Mouse (Mus musculus) lung, postnatal 10 days (tissue): ENCODE data around the gene Eml3.
"Not testable (repeated sequence)": the region's sequence is repeated elsewhere in the genome, so short reads cannot be mapped to it uniquely, and the experiment has no call there.

Experiments
- DNase-seq: peaks from one replicate; pipeline ENCODE4 v3.0.0; 2021

Gene Eml3

DNA sequence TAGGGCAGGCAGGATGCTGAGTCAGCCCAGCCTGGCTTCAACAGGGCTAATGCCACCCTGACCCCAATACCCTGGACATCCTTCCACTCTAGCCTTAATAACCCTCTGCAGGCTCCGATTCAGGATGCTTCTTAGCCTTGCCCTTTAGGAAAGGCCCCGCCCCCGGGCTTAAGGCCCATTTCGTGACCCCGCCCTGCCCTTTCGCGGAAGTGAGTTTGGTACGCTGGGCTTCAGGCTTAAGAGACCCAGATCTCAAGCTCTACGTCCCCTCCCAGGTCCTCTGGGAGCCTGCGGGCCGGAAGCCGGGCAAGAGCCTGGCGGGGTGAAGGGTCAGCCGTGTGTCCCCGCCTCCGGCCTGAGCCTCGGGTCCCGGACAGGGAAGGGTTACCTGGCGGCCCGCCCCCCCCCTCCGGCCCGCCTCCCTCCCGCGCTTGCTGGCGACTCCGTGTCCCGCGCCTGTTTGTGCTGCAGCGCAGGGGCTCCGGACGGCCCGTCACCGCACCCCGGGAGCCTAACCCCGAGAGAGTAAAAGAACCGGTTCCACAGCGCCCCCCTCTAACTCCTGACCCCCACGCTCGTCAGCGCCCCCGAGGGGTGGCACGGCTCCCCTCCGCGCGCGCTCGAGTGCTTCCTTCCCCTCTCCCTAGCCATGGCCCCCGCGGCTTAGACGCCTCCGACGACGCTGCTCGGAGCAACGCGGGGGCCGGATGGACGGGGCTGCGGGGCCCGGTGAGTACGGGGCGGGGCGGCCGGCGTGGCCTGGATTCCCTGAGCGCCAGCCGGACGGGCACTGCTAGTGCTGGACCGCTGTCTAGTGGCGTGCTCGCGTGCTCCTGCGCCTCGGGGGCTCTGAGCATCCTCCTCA is at the start of gene Eml3, which contains the start of gene Rom1:
TSS of gene Eml3 (plus strand) at position 329 of the 865 bp plus-strand sequence.
TSS of gene Rom1 (minus strand) at position 133 of the 865 bp plus-strand sequence.
- DNase-seq = peak; percentile 96

GRCm38 (mm10) chr19:8880311-8881033 is 48.9 kb upstream of the Eml3 start, which contains the start of gene Uqcc3:
Gene Uqcc3 (minus strand): TSS chr19:8880923.
- peak; percentile 95 for DNase-seq

- no peak for DNase-seq
Observed at GRCm38 (mm10) chr19:8881034-8881392, 48.3 kb upstream of the Eml3 start.

DNA sequence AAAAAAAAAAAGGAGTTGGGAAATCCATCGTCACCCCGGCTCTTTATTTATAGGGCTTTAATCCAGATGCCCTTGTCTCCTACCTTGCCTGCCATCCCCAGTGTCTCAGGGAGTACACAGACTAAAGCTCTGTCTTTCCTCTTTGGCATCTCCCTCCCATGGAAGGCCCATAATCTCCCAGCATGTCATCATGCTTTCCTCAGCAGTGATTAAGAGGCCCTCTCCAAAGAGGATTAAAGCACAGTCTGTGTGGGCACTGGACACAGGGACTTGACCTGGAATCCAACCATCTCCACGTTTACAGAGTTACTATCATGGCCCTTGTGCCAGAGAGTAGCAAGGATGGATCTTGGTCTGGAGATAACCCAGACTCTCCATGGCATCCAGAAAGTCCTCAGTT is 45.7 kb upstream of the Eml3 start, which contains the start of the genes Lbhd1 and Gm49403:
TSS of gene Lbhd1 (plus strand) at position 117 of the 400 bp plus-strand sequence.
TSS of gene Gm49403 (plus strand) at position 315 of the 400 bp plus-strand sequence.
- no peak for DNase-seq

GRCm38 (mm10) chr19:8886916-8887584 is 42.3 kb upstream of the Eml3 start:
- DNase-seq = no peak

GRCm38 (mm10) chr19:8887585-8888463 is 41.5 kb upstream of the Eml3 start:
- DNase-seq = no peak

DNA sequence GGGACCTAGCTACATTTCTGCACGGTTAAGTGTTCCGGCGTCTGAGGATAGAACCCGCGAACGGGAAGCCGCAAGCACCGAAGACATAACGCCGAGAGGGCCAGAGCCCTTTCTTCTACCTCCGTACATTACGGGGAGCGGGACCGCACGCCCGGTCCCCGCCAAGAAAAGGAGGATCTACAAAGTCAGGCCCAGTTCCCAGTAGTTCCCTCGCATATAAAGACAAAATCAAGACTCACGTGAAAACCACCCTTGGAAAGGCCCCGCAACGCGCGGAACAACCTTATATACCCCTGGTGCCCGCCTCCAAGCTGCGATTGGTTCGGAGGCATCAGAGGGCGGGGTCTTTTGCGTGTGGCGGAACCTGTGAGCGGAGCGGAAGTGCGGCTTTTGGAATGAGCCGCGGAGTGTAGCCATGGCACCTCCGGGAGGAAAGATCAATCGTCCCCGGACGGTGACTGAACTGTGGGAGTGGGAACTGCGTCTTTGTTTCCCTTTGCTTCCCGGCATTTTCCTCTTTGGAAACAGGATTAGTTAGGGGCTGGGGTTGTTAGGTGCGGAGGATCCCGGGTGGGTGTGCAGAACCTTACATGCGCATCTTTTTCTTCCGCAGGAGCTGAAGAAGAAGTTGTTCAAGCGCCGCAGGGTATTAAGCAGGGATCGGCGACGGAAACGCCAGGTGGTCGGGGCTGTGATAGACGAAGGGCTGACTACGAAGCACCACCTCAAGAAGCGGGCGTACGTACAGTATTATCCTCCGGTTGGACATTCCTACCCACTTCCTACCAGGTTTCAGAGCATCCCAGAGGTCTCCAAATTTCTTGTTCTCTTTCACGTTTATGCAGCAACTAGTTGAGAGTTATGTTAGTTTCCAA is 40.6 kb upstream of the Eml3 start, which contains the start of the genes 1810009A15Rik and Gm49416:
TSS of gene 1810009A15Rik (plus strand) at position 343 of the 875 bp plus-strand sequence.
TSS of gene Gm49416 (plus strand) at position 416 of the 875 bp plus-strand sequence.
- peak; percentile 98 for DNase-seq

GRCm38 (mm10) chr19:8892829-8893766 is 36.3 kb upstream of the Eml3 start, which contains the start of gene Ints5:
Gene Ints5 (plus strand): TSS chr19:8893005.
- DNase-seq = peak; percentile 92

- DNase-seq = no peak
Observed at GRCm38 (mm10) chr19:8895397-8895960, 33.9 kb upstream of the Eml3 start.

DNA sequence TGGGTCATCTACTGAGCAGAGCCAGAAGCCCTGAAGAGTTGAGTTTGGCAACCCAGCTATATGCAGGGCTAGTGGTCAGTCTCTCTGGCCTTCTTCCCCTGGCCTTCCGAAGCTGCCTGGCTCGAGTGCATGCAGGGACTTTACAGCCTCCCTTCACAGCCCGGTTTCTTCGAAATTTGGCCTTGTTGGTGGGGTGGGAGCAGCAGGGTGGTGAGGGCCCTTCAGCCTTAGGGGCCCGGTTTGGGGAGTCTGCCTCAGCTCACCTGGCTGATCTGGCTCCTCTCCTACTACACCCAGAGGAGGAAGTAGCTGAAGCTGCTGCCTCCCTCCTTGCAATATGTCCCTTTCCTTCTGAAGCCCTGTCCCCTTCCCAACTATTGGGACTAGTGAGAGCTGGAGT is 33.1 kb upstream of the Eml3 start:
- not testable (repeated sequence) for DNase-seq

GRCm38 (mm10) chr19:8897211-8897864 is 32.0 kb upstream of the Eml3 start:
- peak; percentile 78 for DNase-seq

- DNase-seq = peak; percentile 98
Observed at GRCm38 (mm10) chr19:8897865-8898495, 31.4 kb upstream of the Eml3 start, which contains the start of gene Ganab. Gene Ganab (plus strand): TSS chr19:8898071.

DNA sequence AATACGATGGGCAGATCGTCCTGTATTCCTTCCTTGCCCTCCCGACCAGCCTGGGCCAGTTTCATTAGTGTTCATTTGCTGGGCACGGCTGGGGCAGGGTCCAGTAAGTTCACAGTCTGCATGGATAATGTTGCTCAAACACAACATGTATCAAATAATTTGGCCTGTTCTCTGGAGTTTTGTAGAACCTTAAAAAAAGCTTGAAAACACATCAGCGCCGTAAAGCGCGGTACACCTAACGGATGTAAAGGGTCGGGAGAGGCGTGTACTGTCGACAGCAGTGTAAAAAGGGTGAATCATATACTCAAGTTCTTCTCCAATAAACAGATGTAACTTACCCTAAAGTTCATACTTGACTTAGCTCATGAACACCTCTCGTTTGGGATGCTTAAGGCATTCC is 30.8 kb upstream of the Eml3 start:
- no peak for DNase-seq

DNA sequence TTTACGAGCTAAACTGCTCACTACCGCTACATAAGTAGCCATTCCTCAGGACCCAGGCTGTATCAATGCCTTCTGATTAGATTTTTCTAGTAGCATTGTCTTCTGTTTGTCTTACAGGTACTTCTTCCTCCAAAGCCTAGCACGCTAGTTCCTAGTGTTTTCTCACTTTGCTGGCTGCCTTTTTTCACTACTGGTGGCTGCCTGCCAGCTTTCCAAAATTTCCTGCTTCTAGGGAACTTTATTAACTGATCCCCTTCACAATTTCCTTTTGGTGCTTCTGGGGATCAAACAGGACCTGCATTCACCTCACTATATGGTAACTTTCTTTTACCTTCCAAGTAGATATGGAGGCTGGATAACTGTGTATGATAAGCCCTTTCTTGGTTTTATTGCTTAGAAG is 30.3 kb upstream of the Eml3 start:
- DNase-seq = no peak

GRCm38 (mm10) chr19:8903412-8903811 is 25.9 kb upstream of the Eml3 start:
- no peak for DNase-seq

DNA sequence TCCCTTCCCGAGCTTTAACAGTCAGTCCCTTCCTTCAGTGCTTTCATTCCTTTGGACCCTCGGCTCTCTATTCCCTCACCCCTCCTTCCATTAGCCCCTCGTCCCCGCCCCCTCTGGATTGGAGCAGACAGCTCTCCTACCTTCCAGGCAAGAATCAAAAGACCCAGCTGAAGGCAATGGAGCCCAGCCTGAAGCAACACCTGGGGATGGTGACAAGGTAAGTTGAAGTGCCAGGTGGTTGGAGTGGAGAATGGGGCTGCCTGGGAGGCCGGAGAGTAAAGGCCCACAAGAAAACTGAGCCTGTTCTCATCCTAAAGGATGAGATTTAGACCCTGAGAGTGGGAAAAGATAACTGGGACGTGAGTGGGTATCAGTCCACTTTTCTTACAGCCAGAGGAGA is 20.8 kb upstream of the Eml3 start:
- no peak for DNase-seq

GRCm38 (mm10) chr19:8911810-8912209 is 17.5 kb upstream of the Eml3 start:
- DNase-seq = no peak

DNA sequence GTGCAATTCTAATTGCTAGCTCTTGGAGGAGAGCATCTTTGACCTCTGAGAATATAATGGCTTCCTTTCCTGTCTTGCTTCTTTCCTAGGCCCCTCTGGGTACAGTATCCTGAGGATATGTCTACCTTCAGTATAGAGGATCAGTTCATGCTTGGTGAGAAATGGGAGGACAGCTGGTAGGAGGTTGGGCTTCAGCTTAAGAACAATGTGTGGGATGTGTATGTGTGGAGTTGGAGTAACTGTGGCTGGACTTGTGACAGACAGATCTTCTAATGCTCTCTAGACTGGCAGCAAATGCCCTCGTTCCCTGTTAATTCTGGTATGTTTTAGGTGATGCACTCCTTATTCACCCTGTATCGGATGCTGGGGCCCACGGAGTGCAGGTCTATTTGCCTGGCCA is 15.1 kb upstream of the Eml3 start:
- DNase-seq = no peak
